Mouse (Mus musculus) intestine, embryonic 16.5 days (tissue): ENCODE data around the gene Dgkb. TPM values are rescaled to one million over a fixed set of nuclear protein-coding genes. Genes with fewer than 3 reads are reported as not detected.

Experiments used
- ATAC-seq: fragments of 200-750 bp; cut with Nextera tagmentation; 2 replicates; pipeline ENCODE4 v1.8.0; 2017; ENCODE audit warnings: moderate TSS enrichment, moderate library complexity
- H3K27ac ChIP-seq: fragments of 300-500 bp; sonication (generic); 2 replicates; pipeline ENCODE4 v1.5.1; 2014; ENCODE audit warnings: mild to moderate bottlenecking, low read length
- H3K27me3 ChIP-seq: fragments of 300-500 bp; sonication (generic); replicated peaks from 2 replicates; pipeline ENCODE4 v1.6.1; 2014; ENCODE audit warnings: low read length, control low read depth, mixed read lengths; ENCODE audit not compliant: control insufficient read depth, insufficient read depth
- H3K36me3 ChIP-seq: fragments of 300-500 bp; sonication (generic); 2 replicates; pipeline ENCODE4 v1.6.1; 2014; ENCODE audit warnings: low read length, control low read depth; ENCODE audit not compliant: control insufficient read depth, insufficient read depth
- H3K4me1 ChIP-seq: fragments of 300-500 bp; sonication (generic); 2 replicates; pipeline ENCODE4 v1.6.1; 2014; ENCODE audit warnings: low read length, control low read depth, mixed read lengths; ENCODE audit not compliant: control insufficient read depth, insufficient read depth
- H3K4me2 ChIP-seq: fragments of 300-500 bp; sonication (generic); 2 replicates; pipeline ENCODE4 v1.6.1; 2014; ENCODE audit warnings: low read depth, low read length, control low read depth
- H3K4me3 ChIP-seq: fragments of 300-500 bp; sonication (generic); 2 replicates; pipeline ENCODE4 v1.5.1; 2014; ENCODE audit warnings: mild to moderate bottlenecking, low read length
- H3K9ac ChIP-seq: fragments of 300-500 bp; sonication (generic); 2 replicates; pipeline ENCODE4 v1.6.1; 2014; ENCODE audit warnings: low read depth, low read length
- H3K9me3 ChIP-seq: fragments of 300-500 bp; sonication (generic); 2 replicates; pipeline ENCODE4 v1.6.1; 2016; ENCODE audit warnings: low read length, control low read depth; ENCODE audit not compliant: control insufficient read depth
- WGBS: fragments of 180-500 bp; shearing (Covaris S2); extraction: QIAGEN DNeasy Blood & Tissue Kit; methylation state at CpG from one replicate; pipeline ENCODE4 v1.1.7; 2014; 5-methylcytosine and 5-hydroxymethylcytosine counted together
- polyA plus RNA-seq: library from polyadenylated mRNA; unstranded; fragments of >200 nt; fragmentation: Nextera tagmentation; extraction: Ambion mirVana; gene quantifications from 2 replicates; pipeline ENCODE4 v1.2.1, GENCODE M21; 2015

Gene Dgkb
- polyA plus RNA-seq, 1 experiment from 2014 or later, result 5.4 TPM

DNA sequence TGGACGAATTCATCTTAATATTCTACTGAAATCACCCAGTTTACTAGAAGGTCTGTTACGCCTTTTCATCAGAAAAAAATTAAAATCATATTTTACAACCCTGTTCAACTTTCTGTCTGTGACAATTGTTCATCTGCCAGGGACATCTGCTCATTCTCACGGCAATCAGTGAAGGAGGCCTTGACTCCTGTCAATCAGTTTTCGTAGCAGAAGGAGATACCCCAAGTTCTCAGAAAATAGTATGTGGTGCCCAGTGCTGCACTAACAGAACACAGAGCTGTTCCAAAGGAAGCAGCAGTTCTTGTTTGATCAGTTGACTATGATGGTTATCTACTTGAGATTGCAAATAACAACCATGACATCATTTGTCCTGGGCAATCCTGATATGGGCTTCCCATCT lies 307.8 kb downstream of the Dgkb start:
- 80% methylated on average over 4 of the region's 4 CpGs for WGBS
- H3K27me3 ChIP-seq, result no peaks in the 10 kb centered on the region
- no peaks in the 10 kb centered on the region for H3K36me3 ChIP-seq
- H3K4me2 ChIP-seq, result no peak overlapping the region
- H3K27ac ChIP-seq, result no peak overlapping the region
- no peaks in the 10 kb centered on the region for H3K4me1 ChIP-seq
- no peaks in the 10 kb centered on the region for H3K9me3 ChIP-seq
- H3K9ac ChIP-seq, result no peak overlapping the region
- H3K4me3 ChIP-seq, result no peak overlapping the region
- no peak for ATAC-seq

DNA sequence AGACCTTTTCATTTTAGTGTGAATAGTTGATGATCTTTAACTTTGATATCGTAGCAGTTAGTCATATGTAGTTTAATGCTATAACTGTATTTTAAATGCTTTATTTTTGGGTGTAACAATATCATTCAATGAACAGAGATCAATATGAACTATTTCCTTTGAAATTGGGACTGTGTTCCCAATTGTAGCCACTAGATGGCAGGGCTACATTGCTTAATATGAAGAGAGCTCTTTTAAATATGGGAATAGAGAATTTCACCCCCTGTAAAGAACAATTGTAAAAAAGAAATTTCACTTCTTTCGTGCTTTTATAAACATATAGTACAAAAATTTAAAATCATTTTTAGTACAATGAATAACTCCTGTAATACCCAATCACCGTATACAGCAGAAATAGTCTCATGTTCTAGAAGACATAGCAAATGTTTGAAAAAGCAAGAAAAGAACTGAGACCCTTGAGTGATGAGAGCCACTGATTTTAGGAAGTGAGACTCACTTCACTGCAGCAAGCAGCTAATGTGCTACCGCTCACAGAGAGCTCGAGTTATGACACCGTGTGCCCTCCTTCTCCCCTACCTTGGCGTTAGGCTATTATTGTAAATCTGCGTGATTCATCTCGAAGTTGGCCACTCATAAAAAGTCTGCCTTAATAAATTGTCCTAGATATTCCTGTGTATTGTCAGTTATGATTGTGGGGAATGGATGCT lies 312.8 kb downstream of the Dgkb start:
- H3K4me2 ChIP-seq, result no peak overlapping the region
- H3K4me1 ChIP-seq, result no peaks in the 10 kb centered on the region
- no peaks in the 10 kb centered on the region for H3K36me3 ChIP-seq
- no peaks in the 10 kb centered on the region for H3K9me3 ChIP-seq
- WGBS, result 65% methylated on average over 9 of the region's 9 CpGs
- no peak for ATAC-seq
- H3K9ac ChIP-seq, result no peak overlapping the region
- no peaks in the 10 kb centered on the region for H3K27me3 ChIP-seq
- no peak overlapping the region for H3K4me3 ChIP-seq
- no peak overlapping the region for H3K27ac ChIP-seq

GRCm38 (mm10) chr12:38136379-38136778 lies 318.9 kb downstream of the Dgkb start:
- Histone ChIP-seq H3K27me3 (no peaks in the 10 kb centered on the region), H3K4me3 (no peak overlapping the region), H3K9ac (no peak overlapping the region), H3K4me1 (no peaks in the 10 kb centered on the region), H3K27ac (no peak overlapping the region), H3K9me3 (no peaks in the 10 kb centered on the region), H3K4me2 (no peak overlapping the region), H3K36me3 (no peaks in the 10 kb centered on the region)
- 61% methylated on average over 5 of the region's 5 CpGs for WGBS
- ATAC-seq, result no peak

- Histone ChIP-seq H3K9ac (no peak overlapping the region), H3K9me3 (no peaks in the 10 kb centered on the region)
- no peak for ATAC-seq
These were observed 322.5 kb downstream of the Dgkb start for GRCm38 (mm10) chr12:38140039-38140438.

DNA sequence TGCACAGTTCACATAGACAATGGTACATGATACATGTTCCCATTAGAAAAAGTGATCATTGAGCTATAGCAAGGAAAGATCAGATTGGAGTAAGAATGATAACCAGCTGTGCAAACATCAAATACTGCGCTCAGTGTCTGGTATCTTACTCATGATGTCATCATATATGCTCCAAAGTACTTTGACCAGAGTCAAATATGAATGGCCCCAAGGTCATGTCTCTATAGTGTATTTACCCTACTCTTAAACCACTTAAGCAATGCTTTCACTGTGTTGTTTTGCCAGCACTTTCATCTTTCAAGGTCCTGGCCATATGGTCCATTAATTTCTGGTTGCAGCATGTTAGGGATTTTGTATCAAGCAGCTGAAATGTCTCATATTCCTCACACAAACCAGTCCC lies 415.1 kb downstream of the Dgkb start:
- H3K4me3 ChIP-seq, result no peak overlapping the region
- no peak overlapping the region for H3K9ac ChIP-seq
- no peaks in the 10 kb centered on the region for H3K36me3 ChIP-seq
- H3K27ac ChIP-seq, result no peak overlapping the region
- no peak overlapping the region for H3K4me2 ChIP-seq
- no peaks in the 10 kb centered on the region for H3K4me1 ChIP-seq
- 68% methylated on average over 1 of the region's 1 CpGs for WGBS
- no peak for ATAC-seq
- no peaks in the 10 kb centered on the region for H3K27me3 ChIP-seq
- no peaks in the 10 kb centered on the region for H3K9me3 ChIP-seq

More at GRCm38 (mm10) chr12:38140039-38140438, 322.5 kb downstream of the Dgkb start:
- Histone ChIP-seq H3K4me3 (no peak overlapping the region), H3K4me2 (no peak overlapping the region), H3K27ac (no peak overlapping the region), H3K36me3 (no peaks in the 10 kb centered on the region), H3K27me3 (no peaks in the 10 kb centered on the region), H3K4me1 (no peaks in the 10 kb centered on the region)

DNA sequence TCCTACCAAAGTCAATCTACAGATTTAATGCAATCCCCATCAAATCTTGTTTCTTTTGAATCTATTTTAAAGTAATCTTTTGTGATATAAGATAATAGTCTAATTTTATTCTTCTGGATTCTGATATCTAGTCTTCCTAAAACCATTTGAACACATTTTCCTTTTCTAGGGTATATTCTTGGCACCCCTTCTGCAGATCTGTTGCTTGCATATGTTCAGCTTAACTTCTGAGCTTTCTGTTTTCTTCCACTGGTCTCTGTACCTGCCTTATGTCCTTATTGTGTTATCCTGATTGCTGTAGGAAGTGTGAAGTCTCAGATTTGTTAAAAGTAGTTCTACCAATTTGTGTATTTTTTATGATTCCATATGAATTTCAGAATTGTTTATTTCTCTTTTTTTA lies 451.3 kb downstream of the Dgkb start:
- Histone ChIP-seq H3K9me3 (no peaks in the 10 kb centered on the region), H3K27ac (no peak overlapping the region), H3K4me2 (no peak overlapping the region), H3K4me1 (no peaks in the 10 kb centered on the region), H3K9ac (no peak overlapping the region), H3K27me3 (no peaks in the 10 kb centered on the region), H3K4me3 (no peak overlapping the region), H3K36me3 (no peaks in the 10 kb centered on the region)
- ATAC-seq, result no peak

GRCm38 (mm10) chr12:38301497-38301896 lies 484.0 kb downstream of the Dgkb start:
- H3K27ac ChIP-seq, result no peak overlapping the region
- no peaks in the 10 kb centered on the region for H3K27me3 ChIP-seq
- no peak overlapping the region for H3K4me2 ChIP-seq
- no peaks in the 10 kb centered on the region for H3K4me1 ChIP-seq
- H3K4me3 ChIP-seq, result no peak overlapping the region
- no peaks in the 10 kb centered on the region for H3K9me3 ChIP-seq
- no peak overlapping the region for H3K9ac ChIP-seq
- 92% methylated on average over 1 of the region's 1 CpGs for WGBS
- no peak for ATAC-seq
- no peaks in the 10 kb centered on the region for H3K36me3 ChIP-seq

- Histone ChIP-seq H3K27ac (no peak overlapping the region), H3K4me2 (no peak overlapping the region), H3K27me3 (no peaks in the 10 kb centered on the region), H3K9me3 (no peaks in the 10 kb centered on the region), H3K36me3 (no peaks in the 10 kb centered on the region), H3K4me3 (no peak overlapping the region), H3K4me1 (no peaks in the 10 kb centered on the region), H3K9ac (no peak overlapping the region)
- WGBS, result 63% methylated on average over 3 of the region's 3 CpGs
- ATAC-seq, result no peak
These were observed 486.3 kb downstream of the Dgkb start for GRCm38 (mm10) chr12:38303841-38304240.

DNA sequence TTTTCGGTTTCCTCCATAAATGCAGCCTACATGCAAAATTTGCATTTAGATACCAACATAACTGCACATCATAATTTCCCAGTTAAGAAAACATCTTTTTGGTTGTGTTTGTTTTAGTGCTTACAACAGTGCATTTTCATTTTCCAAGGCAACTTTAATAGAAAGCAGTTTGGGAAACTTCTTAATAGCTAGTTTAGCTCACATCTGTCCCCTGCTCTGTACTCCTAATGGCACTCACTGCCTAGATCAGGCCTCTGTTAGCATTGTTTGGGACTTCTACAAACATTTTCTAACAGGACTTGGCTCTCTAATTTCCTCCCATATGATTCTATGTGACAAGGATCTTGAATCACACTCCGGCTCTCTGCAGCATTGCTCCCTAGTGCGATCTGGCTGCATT lies 486.7 kb downstream of the Dgkb start:
- ATAC-seq, result no peak
- Histone ChIP-seq H3K27ac (no peak overlapping the region), H3K4me3 (no peak overlapping the region), H3K27me3 (no peaks in the 10 kb centered on the region), H3K36me3 (no peaks in the 10 kb centered on the region), H3K9ac (no peak overlapping the region), H3K4me2 (no peak overlapping the region), H3K4me1 (no peaks in the 10 kb centered on the region), H3K9me3 (no peaks in the 10 kb centered on the region)
- WGBS, result 82% methylated on average over 3 of the region's 3 CpGs

- H3K4me2 ChIP-seq, result no peak overlapping the region
- H3K9me3 ChIP-seq, result no peaks in the 10 kb centered on the region
- no peak overlapping the region for H3K4me3 ChIP-seq
- H3K27ac ChIP-seq, result no peak overlapping the region
- H3K36me3 ChIP-seq, result no peaks in the 10 kb centered on the region
- no peaks in the 10 kb centered on the region for H3K27me3 ChIP-seq
- no peak overlapping the region for H3K9ac ChIP-seq
- H3K4me1 ChIP-seq, result no peaks in the 10 kb centered on the region
- no peak for ATAC-seq
These were observed 492.4 kb downstream of the Dgkb start for GRCm38 (mm10) chr12:38309885-38310284.
